Mouse (Mus musculus): ENCODE measurements around the gene Phf23.
A peak's percentile ranks its signal among the peaks of the same experiment; 100 is the strongest.

The Phf23 gene

DNA sequence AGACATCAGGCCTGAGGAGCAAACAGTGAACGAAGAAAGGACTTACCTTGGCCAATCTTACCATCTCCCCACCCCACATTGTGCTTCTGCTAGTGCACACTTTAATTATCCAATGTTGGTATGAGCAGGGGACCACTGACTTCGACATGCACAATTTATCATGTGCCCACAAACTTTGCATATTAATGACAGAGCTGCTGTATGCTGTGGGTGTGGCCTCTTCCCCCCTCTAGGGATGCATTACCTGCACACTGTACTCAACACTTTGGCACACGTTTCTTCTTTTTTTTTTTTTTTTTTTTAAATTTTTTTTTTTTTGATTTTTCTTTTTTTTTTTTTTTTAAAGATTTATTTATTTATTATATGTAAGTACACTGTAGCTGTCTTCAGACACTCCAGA lies 24.8 kb upstream of the Phf23 start:
- no peak for DNase-seq (ENCODE audit: extremely low read depth, low read depth)

GRCm38 (mm10) chr11:69974907-69975306 lies 20.7 kb upstream of the Phf23 start:
- no peak for DNase-seq (ENCODE audit: extremely low read depth, low read depth)

DNA sequence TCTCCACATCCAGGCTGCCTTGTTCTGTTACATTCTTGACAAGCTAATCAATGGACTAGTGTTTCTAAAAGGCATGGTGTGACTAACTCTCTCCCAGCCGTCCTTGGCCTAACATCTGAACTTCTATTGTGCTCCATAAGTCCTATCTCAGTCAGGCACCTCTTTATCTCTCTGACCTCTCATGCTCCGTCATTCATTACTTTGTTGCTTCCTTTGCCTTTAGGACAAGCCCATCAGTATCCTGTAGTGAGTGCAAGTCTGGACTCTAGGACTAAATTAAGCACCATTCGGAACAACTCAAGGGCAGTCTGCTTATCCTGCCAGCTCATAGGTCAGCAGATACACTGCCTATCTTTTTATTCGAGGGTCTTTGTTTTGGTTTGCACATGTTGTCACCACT lies 19.3 kb upstream of the Phf23 start:
- no peak for DNase-seq (ENCODE audit: extremely low read depth, low read depth)

DNA sequence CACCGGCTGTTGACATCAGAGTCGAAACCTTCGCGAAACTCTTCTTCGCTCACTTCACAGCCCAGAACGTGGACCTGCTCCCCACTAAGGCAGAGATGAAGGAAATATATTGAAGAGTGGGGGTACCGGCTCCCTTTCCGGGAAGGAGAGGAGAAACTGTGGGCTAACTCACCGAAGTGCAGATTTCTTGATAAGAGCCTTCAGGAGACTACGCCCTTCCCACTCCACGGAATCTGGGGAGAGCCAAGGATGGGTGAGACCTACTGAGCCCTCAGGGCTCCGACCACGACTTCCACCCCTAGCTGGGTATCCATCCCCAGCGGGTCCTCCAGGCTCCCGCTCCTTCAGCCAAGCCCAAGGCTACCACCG lies 15.8 kb upstream of the Phf23 start:
- DNase-seq (ENCODE audit: extremely low read depth, low read depth), result no peak

DNA sequence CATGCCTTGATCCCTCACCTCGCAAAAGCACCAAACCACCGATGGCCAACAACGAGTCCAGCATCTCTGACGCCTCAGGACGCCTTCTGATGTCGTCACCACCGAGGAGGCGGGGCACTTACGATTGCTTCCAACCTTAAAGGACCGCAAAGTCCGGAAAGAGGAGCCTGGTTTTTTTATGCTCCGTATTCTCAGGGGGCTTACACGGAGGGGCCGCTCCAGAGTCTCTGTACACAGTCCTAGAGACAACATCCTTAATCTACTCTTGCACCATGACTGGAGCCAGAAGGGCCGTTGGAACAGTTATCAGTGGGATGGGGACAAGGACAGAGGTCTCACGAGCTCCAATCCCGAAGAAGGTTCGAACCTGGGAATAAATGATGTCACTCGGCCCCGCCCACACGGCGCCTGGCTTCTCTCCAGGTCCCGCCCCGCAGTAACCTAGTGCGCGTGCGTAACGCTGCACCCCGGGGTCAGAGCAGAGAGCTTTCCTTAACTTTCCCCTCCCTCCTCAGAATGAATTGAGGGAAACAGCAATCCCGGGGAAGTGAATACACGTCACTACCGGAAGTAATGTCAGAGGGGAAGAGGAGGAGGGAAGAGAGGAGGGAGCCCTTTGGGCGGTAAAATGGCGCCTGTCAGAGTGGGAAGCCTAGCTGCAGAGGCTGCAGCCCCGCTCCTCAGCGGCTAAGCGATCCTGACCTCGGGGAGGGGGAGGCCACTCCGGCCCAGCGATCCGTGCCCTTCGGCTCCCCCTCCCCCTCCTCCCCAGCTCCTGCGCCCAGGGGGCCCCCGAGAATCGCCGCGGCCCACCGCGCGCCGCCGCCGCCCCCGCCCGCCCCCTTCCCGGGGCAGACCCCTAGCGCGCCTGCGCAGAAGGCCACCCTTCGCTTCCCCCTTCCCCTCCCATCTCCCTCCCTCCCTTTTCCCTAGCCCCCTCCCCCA lies 15.1 kb upstream of the Phf23 start:
- peak; percentile 98 for DNase-seq (ENCODE audit: extremely low read depth, low read depth)

GRCm38 (mm10) chr11:69981141-69981762 lies 14.3 kb upstream of the Phf23 start, which contains the start of gene Ctdnep1:
Ctdnep1 (plus strand) TSS chr11:69981156.
- no peak for DNase-seq (ENCODE audit: extremely low read depth, low read depth)

- DNase-seq (ENCODE audit: extremely low read depth, low read depth), result no peak
These were observed 13.4 kb upstream of the Phf23 start, which contains the start of gene Elp5 for GRCm38 (mm10) chr11:69982225-69982624. Elp5 (minus strand) TSS chr11:69982517.

GRCm38 (mm10) chr11:69982877-69983276 lies 12.7 kb upstream of the Phf23 start:
- no peak for DNase-seq (ENCODE audit: extremely low read depth, low read depth)

GRCm38 (mm10) chr11:69983377-69983776 lies 12.2 kb upstream of the Phf23 start:
- no peak for DNase-seq (ENCODE audit: extremely low read depth, low read depth)

DNA sequence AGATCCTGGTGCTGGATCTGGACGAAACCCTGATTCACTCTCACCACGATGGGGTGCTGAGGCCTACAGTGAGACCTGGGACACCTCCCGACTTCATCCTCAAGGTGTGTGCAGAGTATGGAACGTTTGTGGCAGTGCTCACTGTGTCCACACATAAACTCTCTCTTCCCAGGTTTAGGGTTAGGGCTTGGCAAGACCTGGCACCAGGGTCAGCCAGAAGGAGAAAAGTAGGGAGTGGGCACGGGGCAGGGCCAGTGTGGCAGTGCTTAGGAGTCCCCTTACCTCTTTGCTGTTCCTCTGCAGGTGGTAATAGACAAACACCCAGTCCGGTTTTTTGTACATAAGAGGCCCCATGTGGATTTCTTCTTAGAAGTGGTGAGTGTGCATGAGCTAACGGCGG lies 11.1 kb upstream of the Phf23 start:
- no peak for DNase-seq (ENCODE audit: extremely low read depth, low read depth)

DNA sequence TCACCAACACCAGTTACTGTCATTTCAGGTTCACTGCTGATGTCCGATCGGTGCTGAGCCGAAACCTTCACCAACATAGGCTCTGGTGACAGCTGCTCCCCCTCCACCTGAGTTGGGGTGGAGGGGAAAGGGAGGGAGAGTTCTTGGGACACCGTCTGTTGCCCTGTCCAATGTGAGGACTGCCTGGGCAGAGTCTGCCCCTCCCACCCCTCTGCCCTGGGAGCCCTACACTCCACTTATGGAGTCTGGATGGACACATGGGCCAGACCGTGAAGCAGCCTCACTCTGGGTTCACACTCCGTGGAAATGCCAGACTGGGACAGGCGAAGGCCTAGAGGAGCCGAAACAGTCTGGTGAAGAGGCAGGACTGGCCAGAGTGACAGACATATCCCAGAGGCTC lies 5.6 kb upstream of the Phf23 start:
- no peak for DNase-seq (ENCODE audit: extremely low read depth, low read depth)

GRCm38 (mm10) chr11:69990850-69991691 lies 4.5 kb upstream of the Phf23 start, which contains the start of gene Gabarap:
Gabarap (plus strand) TSS chr11:69991143.
- peak; percentile 96 for DNase-seq (ENCODE audit: extremely low read depth, low read depth)

- DNase-seq (ENCODE audit: extremely low read depth, low read depth), result no peak
These were observed 3.9 kb upstream of the Phf23 start for GRCm38 (mm10) chr11:69991711-69992110.

- no peak for DNase-seq (ENCODE audit: extremely low read depth, low read depth)
These were observed 3.2 kb upstream of the Phf23 start for GRCm38 (mm10) chr11:69992396-69992795.

DNA sequence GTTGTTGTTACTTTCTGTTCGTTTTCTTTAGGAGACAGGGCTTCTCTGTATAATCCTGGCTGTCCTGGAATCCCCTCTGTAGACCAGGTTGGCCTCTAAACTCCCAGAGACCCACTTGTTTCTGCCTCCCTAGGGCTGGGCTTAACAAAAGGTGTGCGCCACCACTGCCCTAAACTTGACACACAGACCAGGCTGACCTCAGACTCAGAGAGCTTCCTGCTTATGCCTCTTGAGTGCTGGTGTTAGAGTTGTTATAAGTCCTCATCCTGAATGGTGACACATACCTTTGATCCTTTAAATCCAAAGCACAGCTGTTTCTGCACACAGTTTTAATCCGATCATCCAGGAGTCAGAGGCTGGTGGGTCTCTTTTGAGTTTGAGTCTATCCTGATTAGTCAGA lies 2.6 kb upstream of the Phf23 start:
- no peak for DNase-seq (ENCODE audit: extremely low read depth, low read depth)

- DNase-seq (ENCODE audit: extremely low read depth, low read depth), result no peak
These were observed 1.0 kb upstream of the Phf23 start for GRCm38 (mm10) chr11:69994401-69995090.

GRCm38 (mm10) chr11:69996161-69997061 lies 834 bp downstream of the Phf23 start:
- no peak for DNase-seq (ENCODE audit: extremely low read depth, low read depth)

DNA sequence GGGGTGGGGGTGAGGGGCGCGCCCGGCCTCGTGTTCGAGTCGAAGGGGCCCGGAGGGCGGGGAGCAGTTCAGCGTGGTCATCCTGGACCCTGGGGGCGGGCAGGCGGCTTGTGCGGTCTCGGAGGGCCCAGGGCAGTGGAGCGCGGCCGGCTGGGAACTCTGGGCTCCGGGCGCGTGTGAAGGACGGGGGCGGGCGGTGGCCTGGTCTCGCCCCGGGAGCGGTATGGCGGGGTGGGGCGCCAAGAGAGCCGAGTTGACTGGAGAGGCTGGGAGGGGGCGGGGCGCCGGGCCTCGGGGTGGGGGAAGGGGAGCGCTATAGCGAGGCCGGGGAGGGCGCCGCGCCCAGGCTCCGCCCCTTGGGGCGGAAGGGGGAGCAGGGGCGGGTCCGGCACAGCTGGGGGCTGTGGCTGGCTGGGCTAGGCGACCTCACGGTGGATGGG lies 1.5 kb downstream of the Phf23 start:
- no peak for DNase-seq (ENCODE audit: extremely low read depth, low read depth)

DNA sequence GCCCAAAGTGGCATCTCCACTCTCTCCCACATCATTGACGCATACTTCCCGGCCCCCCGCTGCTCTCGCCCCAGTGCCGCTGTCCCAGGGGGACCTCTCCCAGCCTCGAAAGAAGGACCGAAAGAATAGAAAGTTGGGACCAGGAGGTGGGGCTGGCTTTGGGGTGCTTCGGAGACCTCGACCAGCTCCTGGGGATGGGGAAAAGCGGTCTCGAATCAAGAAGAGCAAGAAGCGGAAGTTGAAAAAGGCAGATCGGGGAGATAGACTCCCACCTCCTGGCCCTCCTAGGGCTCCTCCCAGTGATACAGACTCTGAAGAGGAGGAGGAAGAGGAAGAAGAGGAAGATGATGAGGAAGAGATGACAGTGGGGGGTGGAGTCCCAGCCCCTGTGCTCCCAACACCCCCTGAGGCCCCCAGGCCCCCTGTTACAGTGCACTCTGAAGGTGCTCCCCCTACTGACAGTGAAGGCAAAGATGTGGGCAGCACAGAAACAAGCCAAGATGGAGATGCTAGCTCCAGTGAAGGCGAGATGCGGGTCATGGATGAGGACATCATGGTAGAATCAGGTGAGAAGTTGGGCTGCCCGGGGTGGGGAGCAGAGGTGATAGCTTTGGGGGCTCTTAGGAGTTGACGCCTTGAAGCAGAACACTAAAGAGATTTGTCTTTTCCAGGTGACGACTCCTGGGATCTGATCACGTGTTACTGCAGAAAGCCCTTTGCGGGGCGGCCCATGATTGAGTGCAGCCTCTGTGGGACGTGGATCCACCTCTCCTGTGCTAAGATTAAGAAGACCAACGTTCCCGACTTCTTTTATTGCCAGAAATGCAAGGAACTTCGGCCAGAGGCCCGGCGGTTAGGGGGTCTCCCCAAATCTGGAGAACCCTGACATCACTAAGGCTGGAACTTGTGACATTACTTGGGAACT lies 3.3 kb downstream of the Phf23 start:
- peak; percentile 73 for DNase-seq (ENCODE audit: extremely low read depth, low read depth)
